Mouse (Mus musculus) neutrophil, adult 5-6 weeks (primary cell): Measurements from ENCODE around the gene Sned1. TPM values are rescaled to one million over a fixed set of nuclear protein-coding genes. Genes with fewer than 3 reads are reported as not detected.
"Not testable (repeated sequence)": the region's sequence is repeated elsewhere in the genome, so short reads cannot be mapped to it uniquely, and the experiment has no call there.

ENCODE experiments used
- ATAC-seq: fragments of 151-379, 151-347 bp; 2 replicates; pipeline ENCODE4 v1.8.0; 2017; ENCODE audit warnings: mild to moderate bottlenecking, moderate TSS enrichment; ENCODE audit not compliant: insufficient number of reproducible peaks, poor library complexity, low FRiP score, severe bottlenecking; ENCODE audit errors: extremely low read depth
- total RNA-seq: library from RNA; stranded (forward); fragments of 200-1000 nt; gene quantifications from 2 replicates; pipeline ENCODE4 v1.2.3, GENCODE M21; 2017

Sned1 gene
- total RNA-seq = 0.74 and 1.3 TPM in 2 replicates

DNA sequence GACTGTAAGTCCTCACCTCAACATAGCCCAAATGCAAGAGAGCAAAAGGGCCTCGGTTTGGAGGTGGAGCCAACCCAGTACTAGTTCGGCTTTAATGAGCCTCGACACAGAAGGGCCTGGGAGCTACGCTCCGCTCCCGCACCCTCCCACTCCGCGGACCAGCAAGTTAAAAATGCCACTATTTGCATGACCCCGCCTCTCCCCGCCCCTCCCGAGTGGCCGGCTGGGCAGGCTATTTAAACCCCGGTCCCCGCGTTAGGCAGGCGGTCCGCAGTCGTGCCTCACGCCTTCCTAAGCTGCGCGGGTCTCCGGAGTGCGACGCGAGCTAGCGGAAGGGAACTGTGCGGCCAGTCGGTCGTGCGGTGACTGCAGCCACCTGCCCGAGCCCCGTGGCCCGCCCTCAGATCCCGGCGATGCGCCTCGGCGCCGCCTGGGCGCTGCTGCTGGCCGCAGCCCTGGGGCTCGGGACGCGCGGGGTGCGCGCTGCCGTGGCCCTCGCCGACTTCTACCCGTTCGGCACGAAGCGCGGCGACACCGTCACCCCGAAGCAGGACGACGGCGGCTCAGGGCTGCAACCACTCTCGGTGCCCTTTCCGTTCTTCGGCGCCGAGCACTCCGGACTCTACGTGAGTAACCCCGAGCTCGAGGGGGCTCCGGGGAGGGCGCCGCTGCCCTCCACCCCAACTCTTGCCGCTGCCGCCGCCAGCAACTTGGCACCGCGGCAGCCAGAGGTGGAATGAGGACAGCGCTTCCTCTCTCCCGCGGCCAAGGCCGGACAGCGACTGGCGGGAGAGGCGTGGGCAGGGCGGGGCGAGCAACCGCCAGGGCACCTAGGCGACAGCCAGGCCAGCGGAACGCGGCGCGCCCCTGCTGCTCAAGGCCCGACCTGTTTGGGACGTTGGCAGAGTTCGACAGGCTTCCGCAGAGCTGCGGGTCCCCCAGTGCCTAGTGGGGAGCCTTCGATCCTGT is at the start of gene Sned1:
Gene Sned1 (plus strand): TSS at position 266 of the 969 bp plus-strand sequence.
- ATAC-seq = peak; percentile 31

- ATAC-seq = no peak
These were observed 44.8 kb upstream of the Sned1 start for GRCm38 (mm10) chr1:93190726-93191305.

GRCm38 (mm10) chr1:93194961-93195360 is 40.7 kb upstream of the Sned1 start:
- ATAC-seq = no peak

DNA sequence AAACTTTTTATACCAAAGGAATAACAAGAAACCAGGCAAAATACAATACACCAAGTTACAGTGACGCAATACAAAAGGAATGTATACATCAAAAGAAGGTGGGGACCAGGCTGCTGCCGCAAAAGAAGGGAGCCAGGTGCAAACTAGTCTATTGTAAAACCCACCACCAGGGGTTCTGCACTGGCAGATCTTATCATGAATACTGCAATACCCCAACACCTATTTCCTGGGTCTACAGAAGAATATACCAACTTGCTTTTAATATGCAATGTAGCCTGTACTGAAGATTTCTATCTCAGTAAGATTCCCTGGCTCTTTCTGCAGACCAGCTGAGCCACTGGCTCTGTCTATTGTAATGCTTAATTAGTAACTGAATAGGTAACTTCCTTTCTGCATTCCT is 38.2 kb upstream of the Sned1 start:
- ATAC-seq = not testable (repeated sequence)

- ATAC-seq = no peak
These were observed 37.7 kb upstream of the Sned1 start for GRCm38 (mm10) chr1:93197916-93198315.

GRCm38 (mm10) chr1:93206277-93206970 is 29.2 kb upstream of the Sned1 start:
- ATAC-seq = no peak

DNA sequence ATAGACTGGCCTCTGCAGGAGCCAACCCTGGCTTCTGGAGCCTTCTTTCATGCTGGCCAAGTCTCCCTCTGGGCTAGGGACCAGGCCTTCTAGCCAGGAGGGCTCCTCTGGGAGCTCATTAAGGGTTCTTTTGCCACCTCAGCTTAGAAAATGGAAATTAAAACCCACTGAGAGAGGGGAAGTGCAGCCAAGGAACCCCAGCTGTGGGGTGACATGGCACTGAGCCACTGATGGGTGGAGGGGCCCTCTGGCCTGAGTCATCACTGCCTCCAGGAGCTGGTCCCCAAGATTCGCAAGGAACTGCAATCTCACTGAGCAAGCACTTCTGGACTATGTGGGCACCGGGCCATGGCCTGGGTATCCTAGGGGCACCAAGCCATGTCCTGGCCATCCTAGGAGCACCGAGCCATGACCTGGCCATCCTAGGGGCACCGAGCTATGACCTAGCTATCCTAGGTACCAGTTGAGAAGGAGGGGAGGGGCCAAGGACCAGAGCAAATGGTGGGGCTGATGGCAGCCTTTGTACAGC is 28.0 kb upstream of the Sned1 start:
- no peak for ATAC-seq

- no peak for ATAC-seq
These were observed 25.4 kb upstream of the Sned1 start for GRCm38 (mm10) chr1:93210213-93210641.

- no peak for ATAC-seq
These were observed 24.6 kb upstream of the Sned1 start for GRCm38 (mm10) chr1:93211019-93211418.

DNA sequence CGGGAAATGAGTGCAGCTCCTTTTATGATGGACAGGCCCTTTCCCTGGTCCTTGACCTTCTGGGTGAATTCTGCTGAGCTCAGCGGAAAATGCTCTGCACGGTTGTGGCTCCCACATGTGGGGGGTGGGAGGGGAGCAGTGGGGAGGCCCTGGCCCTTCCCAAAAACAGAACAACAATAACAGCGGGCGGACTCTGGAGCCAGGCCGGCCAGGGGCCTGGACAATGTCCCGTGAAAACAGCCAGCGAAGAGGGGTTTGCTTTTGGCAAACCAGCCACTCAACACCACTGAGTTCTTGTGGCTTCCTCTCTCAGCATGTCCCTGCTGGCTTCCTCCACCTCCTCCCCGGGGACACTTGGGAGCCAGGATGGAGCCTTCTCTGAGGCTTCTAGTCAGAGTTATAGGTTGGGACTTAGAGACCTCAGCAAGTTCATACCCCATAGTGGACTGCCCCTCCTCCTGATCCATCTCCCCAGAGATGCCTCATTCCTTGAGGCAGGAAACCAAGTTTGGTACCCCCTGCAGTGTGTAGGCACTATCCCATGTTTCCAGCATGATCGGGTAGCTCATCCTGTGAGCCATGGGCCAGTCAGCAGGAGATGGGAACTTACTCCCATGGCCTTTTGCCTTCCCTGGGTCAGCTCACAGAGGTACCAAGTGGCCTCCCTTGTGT is 24.0 kb upstream of the Sned1 start:
- ATAC-seq = no peak

- ATAC-seq = no peak
These were observed 23.2 kb upstream of the Sned1 start for GRCm38 (mm10) chr1:93212441-93212840.

DNA sequence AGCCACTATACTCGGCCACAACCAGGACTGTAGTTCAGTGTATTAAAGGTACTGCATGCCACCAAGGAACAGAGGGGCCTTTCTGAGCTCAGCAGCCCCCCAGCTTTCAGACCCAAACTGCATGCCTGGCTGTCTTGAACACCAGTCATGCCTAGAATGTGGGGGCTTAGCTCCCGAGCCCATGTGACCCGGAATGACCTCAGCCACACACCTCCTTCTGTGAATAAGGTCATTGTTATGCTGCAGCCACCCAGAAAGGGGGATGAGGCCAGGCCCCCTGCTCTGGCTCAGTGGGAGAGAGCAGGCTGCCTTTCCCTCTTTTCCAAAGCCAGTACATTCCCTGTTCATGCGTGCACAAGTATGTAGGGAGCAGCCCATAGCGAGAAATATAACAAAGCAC is 21.0 kb upstream of the Sned1 start:
- no peak for ATAC-seq

DNA sequence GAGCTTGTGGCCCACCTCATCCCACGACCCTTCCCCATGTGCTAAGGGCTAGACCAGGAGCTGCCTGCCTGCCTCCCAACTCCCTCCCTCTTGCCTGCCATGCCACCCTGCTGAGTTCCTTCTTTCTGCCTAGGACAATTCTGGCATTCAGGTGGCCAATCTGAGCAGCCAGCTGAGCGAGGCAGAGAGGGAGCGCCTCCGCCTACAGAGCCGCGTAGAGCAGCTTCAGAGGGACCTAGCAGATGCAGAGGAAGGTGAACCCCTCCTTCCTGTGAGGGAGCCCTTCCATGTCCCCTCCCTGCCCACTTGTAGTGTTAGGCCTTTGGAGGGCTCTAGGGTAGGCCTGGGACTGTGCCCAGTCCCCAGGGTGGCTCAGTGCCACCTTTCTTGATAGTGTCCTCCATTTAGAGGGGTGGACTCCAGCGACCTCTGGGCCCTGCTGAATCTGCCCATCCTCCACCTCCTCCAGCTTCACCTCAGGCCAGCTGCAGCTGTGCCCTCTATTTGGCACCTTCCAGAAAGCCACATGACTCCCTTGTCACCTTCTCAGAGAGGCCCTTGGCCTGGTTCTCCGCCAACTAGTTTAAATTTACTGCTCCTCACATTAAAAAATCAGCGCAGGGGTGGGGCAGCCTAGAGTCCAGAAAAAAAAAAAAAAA is 18.7 kb upstream of the Sned1 start:
- ATAC-seq = no peak

GRCm38 (mm10) chr1:93217530-93217929 is 18.1 kb upstream of the Sned1 start:
- no peak for ATAC-seq

- no peak for ATAC-seq
These were observed 14.9 kb upstream of the Sned1 start for GRCm38 (mm10) chr1:93220776-93221175.

GRCm38 (mm10) chr1:93223972-93224371 is 11.7 kb upstream of the Sned1 start:
- ATAC-seq = peak; percentile 18; the same call in 1 of the 2 replicates

GRCm38 (mm10) chr1:93225226-93225625 is 10.4 kb upstream of the Sned1 start:
- no peak for ATAC-seq

GRCm38 (mm10) chr1:93225731-93226520 is 9.7 kb upstream of the Sned1 start:
- no peak for ATAC-seq
